Mouse (Mus musculus): ENCODE results near the gene Cel.

GRCm38 (mm10) chr2:28603542-28603941, 40.3 kb upstream of the Cel start:
- no peak for TF ChIP-seq CTCF (IDR thresholded peaks at IDR 0.05)
- no peak for TF ChIP-seq EP300 (IDR thresholded peaks at IDR 0.05)
